Mouse (Mus musculus): ENCODE data around the gene Slc25a13. TPM values are rescaled to one million over a fixed set of nuclear protein-coding genes. Genes with fewer than 3 reads are reported as not detected.
"Not testable (repeated sequence)": the region's sequence is repeated elsewhere in the genome, so short reads cannot be mapped to it uniquely, and the experiment has no call there.

Gene Slc25a13
- polyA plus RNA-seq, 1 experiment from 2014 or later, result 7.8 TPM

DNA sequence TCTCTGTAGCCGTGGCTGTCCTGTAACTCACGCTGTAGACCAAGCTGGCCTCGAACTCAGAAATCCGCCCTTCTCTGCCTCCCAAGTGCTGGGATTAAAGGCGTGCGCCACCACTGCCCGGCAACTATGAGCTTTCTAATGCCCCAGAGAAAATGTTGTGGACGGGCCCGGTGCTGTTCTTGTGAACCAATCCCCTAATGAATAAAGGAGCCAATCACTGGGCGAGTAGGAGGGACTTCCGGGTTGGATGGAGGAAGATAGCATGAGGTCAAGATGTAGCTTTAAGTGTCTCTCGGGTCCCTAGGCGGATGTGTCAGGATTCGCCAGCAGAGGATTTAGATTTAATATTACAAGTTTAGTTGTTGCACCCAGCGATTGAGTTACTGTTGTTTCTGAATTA is 38.6 kb downstream of the Slc25a13 start:
- H3K9me3 ChIP-seq; H3K4me2 ChIP-seq; H3K4me3 ChIP-seq; H3K27me3 ChIP-seq; H3K9ac ChIP-seq; H3K36me3 ChIP-seq; ATAC-seq (ENCODE audit: low FRiP score); H3K27ac ChIP-seq: not testable (repeated sequence)
- 93% methylated on average over 15 of the region's 15 CpGs for WGBS
- peaks cover 16% of the 10 kb centered on the region for H3K4me1 ChIP-seq (replicated peaks)

DNA sequence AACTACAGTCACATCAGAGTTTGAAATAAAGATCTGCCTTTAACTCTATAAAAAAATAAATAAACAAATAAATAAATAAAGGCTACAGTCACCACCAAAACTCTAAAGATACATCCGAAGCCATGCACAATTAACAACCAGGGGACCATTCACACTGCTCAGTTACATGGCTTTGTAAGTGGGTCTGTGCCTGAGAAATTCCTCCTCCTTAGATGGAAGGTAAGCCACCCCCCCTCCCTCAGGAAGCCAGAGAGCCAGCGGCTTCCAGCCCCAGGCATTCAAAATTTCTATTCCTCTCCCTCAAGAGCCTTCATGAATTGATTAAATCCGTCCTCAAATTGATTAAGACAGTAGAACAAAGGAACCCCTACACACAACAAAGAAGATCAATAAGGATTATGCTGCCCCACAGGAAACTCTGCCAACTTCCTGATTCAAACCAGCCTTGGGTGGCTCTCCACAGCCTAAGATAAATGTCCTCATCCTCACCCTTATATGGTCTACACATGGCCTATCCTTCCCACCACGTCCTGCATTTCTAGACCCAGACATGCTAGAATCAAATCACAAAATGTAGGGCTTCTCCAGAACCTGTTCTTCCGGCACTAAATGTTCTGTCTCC is 41.5 kb downstream of the Slc25a13 start:
- H3K27me3 ChIP-seq, result no peaks in the 10 kb centered on the region
- H3K9me3 ChIP-seq, result no peaks in the 10 kb centered on the region
- H3K36me3 ChIP-seq, result no peaks in the 10 kb centered on the region
- no peak overlapping the region for H3K4me2 ChIP-seq
- H3K4me3 ChIP-seq, result no peak overlapping the region
- WGBS, result 46% methylated on average over 5 of the region's 5 CpGs
- H3K4me1 ChIP-seq (replicated peaks), result peaks cover 23% of the 10 kb centered on the region
- H3K9ac ChIP-seq, result no peak overlapping the region
- no peak overlapping the region for H3K27ac ChIP-seq
- no peak for ATAC-seq (ENCODE audit: low FRiP score)

DNA sequence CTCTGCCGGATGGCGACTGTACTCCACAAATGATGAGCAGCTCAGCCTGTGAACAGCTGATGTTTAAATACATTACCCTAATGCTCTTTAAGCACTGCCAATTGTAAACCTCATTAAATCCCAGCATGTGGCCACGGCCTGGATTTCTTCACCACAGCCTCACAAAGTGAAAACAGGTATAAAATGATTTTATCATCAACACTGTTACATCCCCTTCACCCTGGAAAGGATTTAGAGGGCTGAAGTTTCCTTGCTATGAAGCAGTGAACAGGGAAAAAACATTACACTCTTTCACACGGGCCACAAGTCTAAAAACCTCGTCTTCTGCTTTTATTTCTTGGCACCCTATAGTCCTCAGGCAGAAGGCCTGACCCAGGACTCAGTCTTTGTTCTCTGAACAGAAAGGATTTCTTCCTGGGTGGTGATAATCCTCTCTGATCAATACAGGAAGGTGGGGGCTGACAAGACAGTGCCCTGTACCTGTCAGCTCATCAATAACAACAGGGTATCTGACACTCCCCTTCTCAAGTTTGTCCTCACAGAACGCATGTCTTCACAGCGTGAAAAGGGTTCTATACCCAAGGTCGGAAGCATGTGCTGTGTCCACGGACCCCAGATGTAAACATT is 42.9 kb downstream of the Slc25a13 start:
- no peaks in the 10 kb centered on the region for H3K36me3 ChIP-seq
- no peaks in the 10 kb centered on the region for H3K9me3 ChIP-seq
- peak overlapping the region; percentile 72 for H3K27ac ChIP-seq
- peak; percentile 77 for ATAC-seq (ENCODE audit: low FRiP score)
- no peaks in the 10 kb centered on the region for H3K27me3 ChIP-seq
- no peak overlapping the region for H3K4me2 ChIP-seq
- H3K4me3 ChIP-seq, result no peak overlapping the region
- peaks cover 27% of the 10 kb centered on the region for H3K4me1 ChIP-seq (replicated peaks)
- H3K9ac ChIP-seq, result no peak overlapping the region
- WGBS, result 14% methylated on average over 9 of the region's 9 CpGs

DNA sequence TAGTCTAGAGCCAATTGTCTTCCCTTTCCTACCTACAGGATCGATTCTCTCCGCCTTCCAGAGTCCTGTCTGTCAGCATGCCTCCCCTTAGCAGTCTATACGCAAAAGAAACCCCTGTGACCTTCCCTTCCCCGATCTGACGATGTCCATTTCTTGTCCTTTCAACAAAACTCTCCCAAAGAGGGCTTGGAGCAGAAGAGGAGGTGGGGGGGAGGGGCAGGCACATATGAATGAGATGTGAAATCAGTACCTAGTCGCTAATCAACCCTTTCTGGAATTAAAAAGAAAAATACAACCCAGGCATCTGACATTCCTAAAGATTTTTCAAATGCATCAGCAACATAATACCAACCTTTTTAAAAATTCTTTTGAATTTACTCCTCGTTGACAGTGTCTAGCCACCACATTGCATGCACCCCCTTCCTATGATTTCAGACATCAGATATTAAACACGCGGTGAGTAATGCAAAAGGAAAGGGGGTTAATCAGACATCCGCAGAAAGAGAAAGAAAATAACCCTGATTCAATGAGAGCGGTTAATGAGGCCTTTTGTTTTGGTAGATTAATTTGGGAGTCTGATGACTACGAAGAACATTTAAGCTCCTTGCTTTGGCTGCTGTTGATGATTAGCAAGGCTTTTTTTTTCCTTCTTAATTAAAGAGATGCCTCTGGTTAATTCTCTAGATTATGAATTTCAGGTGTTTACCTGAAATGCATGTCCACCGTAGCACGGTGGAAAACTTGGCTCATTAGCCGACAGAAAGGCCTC is 43.6 kb downstream of the Slc25a13 start:
- no peak overlapping the region for H3K9ac ChIP-seq
- no peak overlapping the region for H3K4me3 ChIP-seq
- no peaks in the 10 kb centered on the region for H3K27me3 ChIP-seq
- peak overlapping the region; percentile 17; the same call in 1 of the 2 replicates for H3K4me2 ChIP-seq
- ATAC-seq (ENCODE audit: low FRiP score), result peak; percentile 30; the same call in 1 of the 2 replicates
- peaks cover 34% of the 10 kb centered on the region for H3K4me1 ChIP-seq (replicated peaks)
- H3K36me3 ChIP-seq, result no peaks in the 10 kb centered on the region
- H3K27ac ChIP-seq, result peak overlapping the region; percentile 72
- WGBS, result 24% methylated on average over 15 of the region's 15 CpGs
- H3K9me3 ChIP-seq, result no peaks in the 10 kb centered on the region

DNA sequence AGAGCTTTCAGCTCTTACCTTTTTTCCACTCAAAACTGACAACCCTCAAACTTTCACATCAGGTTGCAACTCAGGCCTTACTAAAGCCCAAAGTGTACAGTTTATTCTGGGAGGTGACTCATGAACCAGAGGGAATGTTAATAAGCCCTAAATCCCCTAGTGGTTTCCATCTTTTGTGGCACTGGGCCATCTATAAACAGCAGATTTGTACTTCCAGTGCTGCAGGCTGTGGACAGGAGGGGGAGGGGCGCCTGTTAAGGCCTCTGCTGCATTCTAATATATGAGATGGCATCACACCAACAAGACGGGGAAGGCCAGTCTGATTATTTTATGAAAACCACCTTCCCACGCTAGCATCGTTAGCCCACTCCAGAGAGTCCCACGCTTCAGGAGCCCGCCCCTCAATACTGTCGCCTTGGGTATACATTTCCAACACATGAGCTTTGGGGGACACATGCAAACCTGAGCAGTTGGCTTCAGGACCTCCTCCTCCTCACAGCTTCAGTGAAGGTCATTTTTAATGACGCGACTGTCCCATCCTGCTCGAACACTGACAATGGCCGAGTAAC is 48.3 kb downstream of the Slc25a13 start:
- peak; percentile 30; the same call in 1 of the 2 replicates for ATAC-seq (ENCODE audit: low FRiP score)
- Histone ChIP-seq H3K36me3 (no peaks in the 10 kb centered on the region), H3K27ac (no peak overlapping the region), H3K4me3 (no peak overlapping the region), H3K27me3 (0 out of 2 replicates have a peak, but pooled peaks cover 3% of the 10 kb centered on the region), H3K4me2 (no peak overlapping the region), H3K4me1 (replicated peaks) (peaks cover 35% of the 10 kb centered on the region), H3K9me3 (no peaks in the 10 kb centered on the region), H3K9ac (no peak overlapping the region)
- 56% methylated on average over 11 of the region's 11 CpGs for WGBS

DNA sequence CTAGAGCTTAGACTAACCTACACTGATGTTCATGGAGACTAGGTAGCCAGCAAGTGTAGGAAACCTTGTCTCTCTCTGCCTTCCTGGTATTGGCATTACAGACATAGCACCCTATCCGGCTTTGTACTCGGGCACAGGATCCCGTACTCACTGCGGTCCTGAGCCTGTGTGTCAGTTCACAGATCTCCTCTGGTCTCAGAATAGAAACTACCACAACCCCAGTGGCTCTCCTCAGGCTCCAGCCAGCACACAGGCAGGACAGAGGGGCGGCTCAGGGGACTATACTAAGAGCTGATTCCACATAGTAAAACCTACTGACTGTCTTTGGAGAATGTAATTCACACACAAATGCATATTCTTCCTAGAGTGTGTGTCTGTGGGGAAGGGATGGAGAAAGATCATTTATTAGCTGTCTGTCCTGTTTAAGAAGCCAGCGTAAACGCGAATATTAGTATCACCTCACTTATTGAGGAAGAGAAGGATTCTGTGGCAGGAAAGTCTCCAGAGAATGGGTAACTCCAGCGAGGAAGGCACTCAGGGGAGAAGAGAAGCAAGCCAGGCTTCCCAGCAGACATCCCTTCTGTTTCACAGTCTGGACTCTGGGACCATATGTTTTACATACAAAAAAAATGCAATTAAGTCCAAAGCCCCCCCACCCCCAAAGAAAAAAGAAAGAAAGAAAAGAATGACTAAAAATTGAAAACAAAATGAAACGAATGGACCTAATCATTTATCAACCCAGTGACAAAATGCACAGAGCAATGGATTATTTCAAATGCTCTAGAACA is 49.4 kb downstream of the Slc25a13 start:
- Histone ChIP-seq H3K4me3 (no peak overlapping the region), H3K36me3 (no peaks in the 10 kb centered on the region), H3K27ac (no peak overlapping the region), H3K9me3 (no peaks in the 10 kb centered on the region), H3K9ac (no peak overlapping the region), H3K27me3 (0 out of 2 replicates have a peak, but pooled peaks cover 3% of the 10 kb centered on the region), H3K4me2 (no peak overlapping the region), H3K4me1 (replicated peaks) (peaks cover 28% of the 10 kb centered on the region)
- ATAC-seq (ENCODE audit: low FRiP score), result no peak
- WGBS, result 82% methylated on average over 10 of the region's 10 CpGs

DNA sequence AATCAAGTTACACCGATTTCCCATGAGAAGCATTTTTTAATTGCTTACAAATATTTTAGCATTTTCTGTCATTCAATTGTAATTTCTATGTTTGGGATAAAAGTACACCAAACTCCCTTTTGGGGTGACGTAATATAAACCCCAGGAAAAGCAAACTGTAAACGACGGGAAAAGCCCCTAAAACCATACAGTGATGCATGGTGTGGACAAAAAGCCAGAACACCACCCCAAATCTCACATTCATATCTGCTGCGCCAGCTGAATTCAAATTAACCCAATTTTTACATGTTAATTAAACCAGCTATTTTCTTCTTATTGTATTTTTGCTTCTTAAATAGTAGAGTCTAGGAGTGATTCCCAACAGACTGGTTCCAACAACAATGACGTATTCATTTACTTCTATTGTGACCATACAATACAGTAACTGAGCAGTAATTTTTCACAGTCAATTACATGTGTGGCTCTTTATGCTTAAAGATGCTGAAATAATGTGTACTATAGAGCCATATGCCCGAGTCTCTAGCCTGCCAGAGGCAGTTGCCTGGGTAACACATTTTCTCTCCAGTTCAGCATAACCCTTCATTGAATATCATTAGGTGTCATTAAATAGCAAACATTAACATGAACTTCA is 53.9 kb downstream of the Slc25a13 start:
- Histone ChIP-seq H3K4me1 (replicated peaks) (peaks cover 36% of the 10 kb centered on the region), H3K9ac (no peak overlapping the region), H3K36me3 (no peaks in the 10 kb centered on the region), H3K27me3 (0 out of 2 replicates have a peak, but pooled peaks cover 9% of the 10 kb centered on the region), H3K9me3 (no peaks in the 10 kb centered on the region), H3K4me3 (no peak overlapping the region), H3K4me2 (no peak overlapping the region), H3K27ac (no peak overlapping the region)
- 32% methylated on average over 7 of the region's 7 CpGs for WGBS
- peak; percentile 73 for ATAC-seq (ENCODE audit: low FRiP score)

DNA sequence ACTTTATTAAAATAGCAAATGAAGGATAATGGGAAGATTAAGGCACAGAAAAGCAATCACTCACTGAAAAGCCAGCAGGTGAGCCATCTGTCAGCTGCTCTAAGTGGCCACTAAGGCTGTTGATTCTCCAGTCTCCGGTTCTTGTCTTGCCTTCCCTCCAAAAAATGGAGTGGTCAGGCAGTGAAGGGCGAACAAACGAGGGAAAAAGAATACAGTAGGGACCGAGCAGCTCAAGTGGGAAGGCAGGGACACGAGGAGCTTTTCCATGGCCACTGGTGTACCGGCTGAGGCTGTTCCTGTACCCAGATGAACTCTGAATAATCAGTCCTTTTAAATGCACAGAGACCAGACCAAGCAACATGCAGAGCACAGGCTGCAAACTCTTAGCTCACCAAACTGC is 54.8 kb downstream of the Slc25a13 start:
- Histone ChIP-seq H3K4me3 (no peak overlapping the region), H3K36me3 (no peaks in the 10 kb centered on the region), H3K4me2 (peak overlapping the region; percentile 1; the same call in 1 of the 2 replicates), H3K4me1 (replicated peaks) (peaks cover 31% of the 10 kb centered on the region), H3K9me3 (no peaks in the 10 kb centered on the region), H3K27me3 (0 out of 2 replicates have a peak, but pooled peaks cover 9% of the 10 kb centered on the region), H3K27ac (no peak overlapping the region), H3K9ac (no peak overlapping the region)
- no peak for ATAC-seq (ENCODE audit: low FRiP score)
- 19% methylated on average over 6 of the region's 6 CpGs for WGBS

DNA sequence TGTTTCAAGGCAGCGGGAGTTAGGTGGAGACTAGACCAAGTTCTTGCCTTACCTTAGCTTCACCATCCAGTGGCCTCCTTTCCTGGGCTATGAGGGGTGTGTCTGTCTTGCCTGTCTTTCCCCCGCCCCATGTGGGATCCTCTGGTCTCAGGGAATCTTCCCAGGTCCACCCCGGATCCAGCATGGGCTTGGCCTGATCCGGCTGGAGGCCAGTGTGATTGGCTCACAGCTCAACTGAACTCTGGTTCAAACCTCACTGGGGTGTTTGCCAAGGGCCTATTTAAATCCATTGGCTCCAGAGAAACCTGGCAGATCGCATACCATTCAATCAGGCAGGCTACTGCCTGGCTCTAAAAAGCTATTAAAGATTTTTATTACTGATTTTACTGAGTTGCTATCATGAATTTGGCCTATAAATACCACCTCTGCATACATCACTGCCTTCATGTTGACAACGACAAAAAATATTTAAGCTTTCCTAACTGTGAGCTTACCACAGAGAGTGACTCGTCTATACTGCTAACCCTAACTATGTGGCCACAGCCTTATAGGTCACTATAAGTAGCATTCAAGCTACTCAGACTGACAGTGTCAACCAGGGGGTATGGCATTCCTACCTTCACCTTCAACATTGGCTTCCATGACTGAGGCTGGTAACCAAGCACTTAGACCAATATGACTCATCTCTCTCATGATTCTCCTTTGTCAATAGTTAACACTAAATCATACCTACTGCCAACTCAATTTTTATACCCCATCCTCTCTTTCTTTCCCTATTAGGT is 56.1 kb downstream of the Slc25a13 start:
- ATAC-seq (ENCODE audit: low FRiP score), result no peak
- Histone ChIP-seq H3K27me3 (0 out of 2 replicates have a peak, but pooled peaks cover 6% of the 10 kb centered on the region), H3K9me3 (no peaks in the 10 kb centered on the region), H3K27ac (no peak overlapping the region), H3K4me3 (no peak overlapping the region), H3K36me3 (no peaks in the 10 kb centered on the region), H3K4me2 (no peak overlapping the region), H3K4me1 (replicated peaks) (peaks cover 35% of the 10 kb centered on the region), H3K9ac (no peak overlapping the region)
- 90% methylated on average over 7 of the region's 7 CpGs for WGBS

DNA sequence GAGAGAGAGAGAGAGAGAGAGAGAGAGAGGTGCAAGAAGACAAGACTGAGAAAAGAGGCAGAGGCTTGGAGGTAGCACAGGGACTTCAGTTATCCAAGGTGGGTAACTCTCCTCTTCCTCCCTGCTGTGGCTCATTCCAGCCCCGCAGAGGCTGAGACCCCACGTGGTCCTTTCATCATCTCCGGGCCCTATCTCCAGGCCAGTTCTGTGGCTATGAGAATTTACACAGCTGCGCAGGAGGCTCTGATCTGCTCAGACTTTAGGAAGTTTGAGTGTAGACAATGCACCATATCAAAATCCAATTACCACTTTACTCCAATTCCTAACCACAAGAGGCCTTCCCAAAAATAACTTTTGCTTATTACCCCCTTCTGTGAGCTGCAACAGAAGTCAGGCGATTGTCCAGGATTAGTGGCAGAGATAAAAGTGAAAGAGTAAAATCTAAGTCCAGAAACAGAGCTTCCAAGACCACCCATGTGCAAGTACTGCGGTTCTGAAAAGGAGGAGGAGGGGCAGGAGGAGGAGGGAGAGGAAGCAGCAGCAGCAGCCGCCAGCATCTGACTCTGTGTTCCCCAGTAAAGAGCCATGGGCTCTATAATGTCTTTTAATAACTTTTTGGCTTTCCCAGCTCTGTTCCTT is 57.6 kb downstream of the Slc25a13 start:
- WGBS, result 11% methylated on average over 7 of the region's 7 CpGs
- ATAC-seq (ENCODE audit: low FRiP score), result no peak

More for the DNA sequence above, 57.6 kb downstream of the Slc25a13 start:
- Histone ChIP-seq H3K4me3 (no peak overlapping the region), H3K4me2 (no peak overlapping the region), H3K4me1 (replicated peaks) (peaks cover 31% of the 10 kb centered on the region), H3K9ac (no peak overlapping the region), H3K27me3 (0 out of 2 replicates have a peak, but pooled peaks cover 6% of the 10 kb centered on the region), H3K9me3 (no peaks in the 10 kb centered on the region), H3K27ac (no peak overlapping the region), H3K36me3 (no peaks in the 10 kb centered on the region)
